9 mouse cellular contexts compared by ENCODE assay signal in the genomic region with DNA sequence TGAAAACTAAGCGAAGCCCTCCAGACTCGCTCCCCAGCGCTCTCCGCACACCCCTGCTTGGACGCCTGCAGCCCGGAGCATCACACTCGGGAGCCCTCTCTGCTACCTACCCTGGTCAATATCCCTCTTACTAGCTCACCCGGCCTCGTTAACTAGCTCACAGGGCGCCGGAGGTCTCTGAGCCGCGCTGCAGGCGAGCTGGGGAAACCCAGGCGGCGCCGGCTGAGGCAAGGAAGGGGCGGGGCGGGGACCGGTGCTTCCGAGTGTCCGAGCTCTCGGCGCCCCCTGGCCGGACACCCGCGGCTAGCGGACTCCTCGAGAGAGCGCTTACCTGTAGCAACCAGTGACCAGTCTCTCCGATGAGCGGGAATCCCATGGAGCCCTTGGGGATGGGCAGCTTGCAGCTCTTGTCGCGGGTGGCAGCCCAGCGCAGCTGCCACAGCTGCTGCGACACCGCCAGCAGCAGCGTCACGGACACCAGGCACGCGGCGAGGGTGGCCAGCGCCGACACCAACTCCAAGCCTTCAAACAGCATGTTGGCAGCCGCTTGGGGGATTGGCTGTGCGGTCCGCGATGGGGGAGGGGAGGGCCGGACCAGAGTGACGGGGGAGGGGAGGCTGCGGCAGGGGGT. TPM values are rescaled to one million over a fixed set of nuclear protein-coding genes. Genes with fewer than 3 reads are reported as not detected.
DNase-seq lines count a peak whose midpoint lies in the region; ATAC-seq and TF ChIP-seq lines count a peak whose summit lies in the region.
"Had no signal": no experiment of that assay in that cellular context is flagged by ENCODE, and none has a peak within 500 bp of the region (broad histone marks: within the 10 kb centered on the region; RNA-seq: fewer than 3 reads in every experiment).

No protein-coding gene starts in this region.

- peak overlapping the region; percentile 88 for H3K4me2 ChIP-seq in limb, embryonic 12.5 days
- H3K4me2 ChIP-seq in midbrain, embryonic 13.5 days (replicated peaks): peak overlapping the region; percentile 85

- under 1% methylated on average over 51 of the region's 51 CpGs for WGBS in spleen, adult 2 months
- under 1% methylated on average over 51 of the region's 51 CpGs for WGBS in forebrain, embryonic 10.5 days
- under 1% methylated on average over 51 of the region's 51 CpGs for WGBS in limb, embryonic 12.5 days
- WGBS in midbrain, embryonic 13.5 days: under 1% methylated on average over 51 of the region's 51 CpGs

- H3K9ac ChIP-seq in limb, embryonic 12.5 days (replicated peaks): peak overlapping the region; percentile 93
- H3K9ac ChIP-seq in midbrain, embryonic 13.5 days (replicated peaks): peak overlapping the region; percentile 61

- DNase-seq in spleen, adult 2 months (ENCODE audit: low read depth in 1 of 2, low spot score in 2 of 2): peak in 1 of 2 experiments; percentile 8
- DNase-seq in spleen, postnatal 36 days (ENCODE audit: low spot score in 2 of 2): no peak
- DNase-seq in forebrain, embryonic 10.5 days (ENCODE audit: extremely low spot score, low spot score): peak; percentile 68
- peak; percentile 57 for DNase-seq in heart, postnatal 4 days
- DNase-seq in yolk sac, embryonic 10.5 days (ENCODE audit: low spot score): peak; percentile 60
- no peak for DNase-seq in right cerebral cortex, adult 2 months (ENCODE audit: low spot score in 2 of 2)

- H3K36me3 ChIP-seq in spleen, adult 2 months (ENCODE audit: control insufficient read depth, insufficient read depth, low read length): no peaks in the 10 kb centered on the region
- no peaks in the 10 kb centered on the region for H3K36me3 ChIP-seq in forebrain, embryonic 10.5 days (replicated peaks)
- peaks cover 13% of the 10 kb centered on the region for H3K36me3 ChIP-seq in limb, embryonic 12.5 days
- no peaks in the 10 kb centered on the region for H3K36me3 ChIP-seq in midbrain, embryonic 13.5 days

- no peak overlapping the region for H3K27ac ChIP-seq in spleen, adult 2 months (ENCODE audit: insufficient read depth, low read length)
- H3K27ac ChIP-seq in forebrain, embryonic 10.5 days: peak overlapping the region; percentile 62
- H3K27ac ChIP-seq in limb, embryonic 12.5 days: peak overlapping the region; percentile 97
- peak overlapping the region; percentile 27; the same call in 1 of the 2 replicates for H3K27ac ChIP-seq in midbrain, embryonic 13.5 days
- H3K27ac ChIP-seq: macrophage had no signal

- no peak for TF ChIP-seq CTCF in spleen, adult 2 months (IDR thresholded peaks at IDR 0.05; ENCODE audit: extremely low read depth, insufficient read depth, insufficient read length, insufficient replicate concordance)

- peak overlapping the region; percentile 29; the same call in 1 of the 2 replicates for H3K4me3 ChIP-seq in spleen, adult 2 months (ENCODE audit: extremely low read depth, insufficient read depth, insufficient read length)
- H3K4me3 ChIP-seq in forebrain, embryonic 10.5 days: peak overlapping the region; percentile 59
- H3K4me3 ChIP-seq in limb, embryonic 12.5 days (replicated peaks): peak overlapping the region; percentile 76
- H3K4me3 ChIP-seq in midbrain, embryonic 13.5 days (replicated peaks): peak overlapping the region; percentile 50

- TF ChIP-seq POLR2A in spleen, adult 2 months (IDR thresholded peaks at IDR 0.05; ENCODE audit: low read depth, low read length): no peak

- H3K4me1 ChIP-seq in spleen, adult 2 months (ENCODE audit: control insufficient read depth, insufficient read depth, insufficient read length): peaks cover 2% of the 10 kb centered on the region
- peaks cover 77% of the 10 kb centered on the region for H3K4me1 ChIP-seq in forebrain, embryonic 10.5 days
- H3K4me1 ChIP-seq in limb, embryonic 12.5 days (replicated peaks): peaks cover 54% of the 10 kb centered on the region
- H3K4me1 ChIP-seq in midbrain, embryonic 13.5 days (replicated peaks): peaks cover 75% of the 10 kb centered on the region

- H3K9me3 ChIP-seq in forebrain, embryonic 10.5 days: no peaks in the 10 kb centered on the region
- H3K9me3 ChIP-seq in limb, embryonic 12.5 days: no peaks in the 10 kb centered on the region
- no peaks in the 10 kb centered on the region for H3K9me3 ChIP-seq in midbrain, embryonic 13.5 days

- no peak for ATAC-seq in limb, embryonic 12.5 days (ENCODE audit: insufficient number of reproducible peaks, insufficient read depth, low FRiP score, low TSS enrichment, low read depth)
- peak; percentile 1; the same call in 1 of the 2 replicates for ATAC-seq in midbrain, embryonic 13.5 days

- peaks cover 30% of the 10 kb centered on the region for H3K27me3 ChIP-seq in spleen, adult 2 months (ENCODE audit: control insufficient read depth, insufficient read depth, low read length)
- H3K27me3 ChIP-seq in forebrain, embryonic 10.5 days (ENCODE audit: poor library complexity, severe bottlenecking): peaks cover 99% of the 10 kb centered on the region
- H3K27me3 ChIP-seq in limb, embryonic 12.5 days: peaks cover 26% of the 10 kb centered on the region
- H3K27me3 ChIP-seq in midbrain, embryonic 13.5 days: peaks cover 97% of the 10 kb centered on the region

RNA-seq across cellular contexts. Expression of a gene that starts 6.1 kb away (rescaled TPM):
- polyA plus RNA-seq in spleen, adult 2 months (2012; rRNA removed): 0.76 and 1.4 TPM in 2 replicates
- polyA plus RNA-seq in forebrain, embryonic 10.5 days (2016; fragmentation: Nextera tagmentation; extraction: Ambion mirVana): 0.90 and 1.2 TPM in 2 replicates
- 1 to 10 TPM; 2.1 to 2.3 TPM for total RNA-seq in heart, postnatal 4 days (2021)
- polyA plus RNA-seq in limb, embryonic 12.5 days (2016; fragmentation: Nextera tagmentation; extraction: Ambion mirVana): 44.8 and 45.4 TPM in 2 replicates
- polyA plus RNA-seq in midbrain, embryonic 13.5 days (2015; fragmentation: Nextera tagmentation; extraction: Ambion mirVana): 12.6 and 14.7 TPM in 2 replicates

Comparison
In these comparisons a context has a peak if more than half of its experiments do, and no peak if none do; other contexts are left out.
1. DNase-seq: peak in forebrain, embryonic 10.5 days (single experiment), heart, postnatal 4 days (single experiment) and yolk sac, embryonic 10.5 days (single experiment); none in spleen, postnatal 36 days (0 of 2) and right cerebral cortex, adult 2 months (0 of 2).
2. Peak in every context shown above with its lines, with median percentiles within 50 percentile points of each other: H3K4me3 ChIP-seq.